Mouse (Mus musculus): ENCODE results near the gene Tirap.

The Tirap gene

GRCm38 (mm10) chr9:35145118-35145517 lies 55.0 kb downstream of the Tirap start:
- no peak for DNase-seq

- DNase-seq: no peak
Observed at GRCm38 (mm10) chr9:35142221-35142620, 57.9 kb downstream of the Tirap start.

GRCm38 (mm10) chr9:35139231-35139744 lies 60.8 kb downstream of the Tirap start:
- no peak for DNase-seq

GRCm38 (mm10) chr9:35138029-35138428 lies 62.1 kb downstream of the Tirap start:
- DNase-seq: no peak

GRCm38 (mm10) chr9:35135575-35135974 lies 64.5 kb downstream of the Tirap start:
- peak; percentile 19 for DNase-seq
